Mouse (Mus musculus): ENCODE measurements around the gene Syt1. TPM values are rescaled to one million over a fixed set of nuclear protein-coding genes. Genes with fewer than 3 reads are reported as not detected.

Syt1 gene
- 0.07 and 0.11 TPM in 2 replicates for polyA plus RNA-seq (2015; fragmentation: Nextera tagmentation; extraction: Ambion mirVana)

DNA sequence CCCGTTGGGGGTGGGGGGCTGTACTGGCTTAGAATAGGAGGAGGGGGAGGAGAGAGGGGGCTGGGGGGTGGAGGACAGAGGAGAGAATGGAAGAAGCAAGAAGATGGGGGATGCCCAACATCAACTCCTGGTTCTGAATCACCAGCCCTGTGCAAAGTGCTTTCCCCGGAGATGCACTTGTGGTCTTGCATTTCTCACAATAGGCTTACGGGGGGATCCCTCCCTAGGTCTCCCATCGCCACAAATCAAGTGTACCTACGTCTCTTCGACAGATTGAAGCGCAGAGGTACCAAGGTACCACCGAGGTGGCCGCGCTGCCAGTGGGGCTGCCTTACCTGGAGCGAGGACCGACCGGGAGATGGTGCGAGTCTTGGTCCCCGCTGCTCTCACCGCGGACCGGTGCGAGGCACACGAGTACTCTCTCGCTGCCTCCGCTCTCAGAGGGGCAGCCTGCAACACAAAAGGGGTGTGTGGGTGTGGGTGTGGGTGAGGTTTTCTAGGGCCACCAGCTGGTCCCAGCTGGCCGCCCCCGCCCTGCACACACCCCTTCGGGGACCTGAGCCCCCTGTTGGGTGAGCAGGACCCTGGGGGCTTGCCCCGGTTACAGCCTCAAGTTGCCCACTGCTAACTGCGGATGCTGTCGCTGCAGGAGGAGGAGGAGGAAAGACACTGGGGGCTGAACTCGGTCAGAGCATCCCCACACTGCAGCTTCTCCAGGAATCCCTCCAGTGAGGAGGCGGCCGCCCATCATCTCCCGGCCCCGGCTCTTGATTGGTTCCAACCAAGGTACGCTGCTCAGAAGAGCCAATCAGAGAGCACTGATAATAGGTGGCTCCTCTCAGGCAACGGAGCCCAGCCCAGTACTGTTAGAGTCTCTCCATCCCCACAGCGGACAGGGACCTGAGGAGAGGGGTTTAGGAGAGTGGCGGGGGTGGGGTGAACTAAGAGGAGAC, at the start of gene Syt1:
Syt1 (minus strand) TSS at position 742 of the 953 bp plus-strand sequence.
- Histone ChIP-seq H3K4me3 (ENCODE audit: low read depth, low read length) (peak within 1 kb of the TSS; percentile 6; the same call in 1 of the 2 replicates), H3K36me3 (replicated peaks; ENCODE audit: insufficient read depth, low read length) (no peaks in the 10 kb centered on the region), H3K9me3 (ENCODE audit: low read length) (no peaks in the 10 kb centered on the region), H3K27ac (ENCODE audit: low read depth) (no peak within 1 kb of the TSS), H3K4me2 (ENCODE audit: low read depth, low read length) (peak within 1 kb of the TSS; percentile 50), H3K27me3 (ENCODE audit: insufficient read depth, low read length) (peaks cover 19% of the 10 kb centered on the region; the same call in 1 of the 2 replicates), H3K9ac (replicated peaks) (no peak within 1 kb of the TSS), H3K4me1 (ENCODE audit: insufficient read depth) (no peaks in the 10 kb centered on the region)
- TF ChIP-seq CTCF (IDR thresholded peaks at IDR 0.05; ENCODE audit: low read depth), result no peak
- no peak for TF ChIP-seq EP300 (IDR thresholded peaks at IDR 0.05; ENCODE audit: low read depth)
- DNase-seq, result no peak
- WGBS (ENCODE audit: insufficient replicate concordance), result 2% methylated on average over 37 of the region's 37 CpGs
- no peak for ATAC-seq

DNA sequence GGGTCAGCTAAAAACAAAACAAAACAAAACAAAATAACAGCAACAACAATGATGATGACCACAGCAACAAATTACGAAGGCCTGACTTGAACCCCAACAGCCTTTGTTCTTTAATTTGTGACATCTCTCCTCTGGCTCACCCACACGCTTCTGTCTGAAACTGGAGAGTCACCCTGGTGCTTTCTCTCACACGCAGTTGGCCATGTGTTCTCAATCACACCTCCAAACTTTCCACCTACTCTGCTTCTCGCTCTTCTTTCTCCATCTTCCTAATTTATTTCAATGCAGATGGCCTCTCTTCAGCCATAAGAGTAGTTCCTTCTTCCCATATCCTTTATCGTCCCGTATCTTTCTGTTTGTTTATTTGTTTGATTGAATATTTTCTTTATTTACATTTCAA, 45.7 kb upstream of the Syt1 start:
- no peak for TF ChIP-seq CTCF (IDR thresholded peaks at IDR 0.05; ENCODE audit: low read depth)
- no peak for TF ChIP-seq EP300 (IDR thresholded peaks at IDR 0.05; ENCODE audit: low read depth)
- H3K9me3 ChIP-seq (ENCODE audit: low read length), result no peaks in the 10 kb centered on the region
- 65% methylated on average over 6 of the region's 6 CpGs for WGBS (ENCODE audit: insufficient replicate concordance)
- H3K27me3 ChIP-seq (ENCODE audit: insufficient read depth, low read length), result no peaks in the 10 kb centered on the region
- H3K9ac ChIP-seq (replicated peaks), result no peak overlapping the region
- H3K27ac ChIP-seq (ENCODE audit: low read depth), result no peak overlapping the region
- H3K36me3 ChIP-seq (replicated peaks; ENCODE audit: insufficient read depth, low read length), result no peaks in the 10 kb centered on the region
- DNase-seq (no peak), ATAC-seq (no peak)
- no peak overlapping the region for H3K4me3 ChIP-seq (ENCODE audit: low read depth, low read length)
- no peak overlapping the region for H3K4me2 ChIP-seq (ENCODE audit: low read depth, low read length)
- no peaks in the 10 kb centered on the region for H3K4me1 ChIP-seq (ENCODE audit: insufficient read depth)

DNA sequence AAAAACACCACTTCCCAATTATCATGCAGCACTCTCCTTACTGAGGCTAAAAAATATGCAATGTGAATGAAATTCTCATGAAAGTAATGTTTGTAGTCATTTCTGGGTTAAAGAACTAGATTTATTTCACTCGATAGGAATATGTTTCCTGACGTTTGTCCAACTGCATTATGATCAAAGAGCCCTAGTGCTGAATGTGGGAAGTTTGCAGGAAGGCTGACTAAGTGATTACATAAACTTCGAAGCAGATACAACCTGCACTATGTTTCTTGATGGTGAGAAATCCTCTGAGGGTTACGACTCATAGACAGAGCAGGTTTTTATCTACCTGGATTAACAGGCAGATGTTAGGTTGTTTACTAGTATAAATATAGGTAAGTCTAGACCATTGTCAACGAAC, 36.8 kb upstream of the Syt1 start:
- no peak for ATAC-seq
- no peak for DNase-seq
- H3K27me3 ChIP-seq (ENCODE audit: insufficient read depth, low read length), result no peaks in the 10 kb centered on the region
- H3K36me3 ChIP-seq (replicated peaks; ENCODE audit: insufficient read depth, low read length), result no peaks in the 10 kb centered on the region
- H3K9ac ChIP-seq (replicated peaks), result no peak overlapping the region
- no peaks in the 10 kb centered on the region for H3K9me3 ChIP-seq (ENCODE audit: low read length)
- 63% methylated on average over 5 of the region's 5 CpGs for WGBS (ENCODE audit: insufficient replicate concordance)
- H3K4me3 ChIP-seq (ENCODE audit: low read depth, low read length), result no peak overlapping the region
- H3K27ac ChIP-seq (ENCODE audit: low read depth), result no peak overlapping the region
- no peak overlapping the region for H3K4me2 ChIP-seq (ENCODE audit: low read depth, low read length)
- TF ChIP-seq CTCF (IDR thresholded peaks at IDR 0.05; ENCODE audit: low read depth), result no peak
- no peak for TF ChIP-seq EP300 (IDR thresholded peaks at IDR 0.05; ENCODE audit: low read depth)
- no peaks in the 10 kb centered on the region for H3K4me1 ChIP-seq (ENCODE audit: insufficient read depth)

DNA sequence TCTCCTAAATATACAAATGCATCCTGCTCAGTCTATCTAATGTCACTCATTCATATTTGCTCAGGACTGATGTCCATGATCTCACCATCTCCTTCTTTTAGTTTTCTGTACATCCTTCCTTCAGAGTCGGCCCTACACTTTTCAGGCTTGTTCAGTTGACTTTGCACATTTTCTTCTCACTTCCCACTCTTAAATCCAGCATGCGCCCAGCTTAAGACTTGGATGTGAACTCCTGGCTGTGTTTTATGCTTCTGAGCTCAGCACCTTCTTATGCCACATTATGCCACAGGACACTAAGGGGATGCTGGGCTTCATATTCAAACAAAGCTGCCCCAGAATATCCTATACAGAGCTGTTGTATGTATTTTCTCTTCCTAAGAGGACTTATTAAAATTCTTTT, 36.2 kb upstream of the Syt1 start:
- WGBS (ENCODE audit: insufficient replicate concordance), result 66% methylated on average over 2 of the region's 2 CpGs
- Histone ChIP-seq H3K27me3 (ENCODE audit: insufficient read depth, low read length) (no peaks in the 10 kb centered on the region), H3K27ac (ENCODE audit: low read depth) (no peak overlapping the region), H3K9me3 (ENCODE audit: low read length) (no peaks in the 10 kb centered on the region), H3K4me2 (ENCODE audit: low read depth, low read length) (no peak overlapping the region), H3K36me3 (replicated peaks; ENCODE audit: insufficient read depth, low read length) (no peaks in the 10 kb centered on the region), H3K4me3 (ENCODE audit: low read depth, low read length) (no peak overlapping the region), H3K9ac (replicated peaks) (no peak overlapping the region), H3K4me1 (ENCODE audit: insufficient read depth) (no peaks in the 10 kb centered on the region)
- DNase-seq (no peak), ATAC-seq (no peak)
- no peak for TF ChIP-seq CTCF (IDR thresholded peaks at IDR 0.05; ENCODE audit: low read depth)
- no peak for TF ChIP-seq EP300 (IDR thresholded peaks at IDR 0.05; ENCODE audit: low read depth)

DNA sequence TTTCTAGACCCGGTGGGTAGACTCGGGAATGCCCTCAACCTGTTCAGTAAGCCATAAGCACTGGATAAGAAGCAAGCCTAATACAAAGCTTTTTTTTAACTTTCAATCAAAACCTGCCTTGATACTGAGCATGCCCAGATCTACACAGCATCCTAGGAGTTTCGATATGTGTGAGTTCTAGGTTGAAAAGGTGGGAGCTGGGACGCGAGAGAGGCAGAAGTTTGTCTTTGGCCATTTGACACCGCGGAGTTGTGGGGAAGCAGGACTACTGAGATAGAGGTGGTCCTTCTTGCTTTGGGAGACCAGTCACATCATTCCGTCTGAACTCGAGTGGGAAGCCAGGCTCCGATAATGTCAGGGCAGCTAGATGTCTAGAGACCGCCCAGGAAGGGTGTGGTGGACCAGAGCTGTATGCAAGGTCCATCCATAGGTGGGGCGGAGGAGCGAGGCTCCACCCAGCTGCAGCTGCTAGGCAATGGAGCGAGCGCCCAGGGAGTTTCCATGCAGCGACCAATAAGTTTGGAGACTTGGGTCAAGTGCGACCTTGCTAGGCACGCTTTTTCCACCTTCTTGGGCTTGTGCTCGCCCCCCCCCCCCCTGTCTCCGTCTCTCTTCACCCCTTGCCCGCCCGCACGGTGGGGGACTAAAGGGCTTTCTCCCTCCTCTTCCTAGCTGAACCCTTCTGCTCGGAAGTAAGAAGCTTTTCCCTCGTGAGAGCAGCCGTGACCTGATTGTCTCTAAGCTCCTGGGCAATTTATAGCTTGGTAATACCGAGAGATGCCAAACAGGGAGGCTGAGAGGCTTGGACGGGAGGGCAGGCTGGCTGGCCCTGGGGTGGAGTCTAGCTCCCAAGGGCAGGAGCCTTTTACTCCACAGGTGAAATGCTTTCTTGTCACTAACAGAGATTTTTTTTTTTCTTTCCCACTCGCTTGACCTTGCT, 714 bp upstream of the Syt1 start:
- TF ChIP-seq CTCF (IDR thresholded peaks at IDR 0.05; ENCODE audit: low read depth), result no peak
- TF ChIP-seq EP300 (IDR thresholded peaks at IDR 0.05; ENCODE audit: low read depth), result no peak
- H3K27ac ChIP-seq (ENCODE audit: low read depth), result no peak overlapping the region
- no peaks in the 10 kb centered on the region for H3K4me1 ChIP-seq (ENCODE audit: insufficient read depth)
- WGBS (ENCODE audit: insufficient replicate concordance), result 2% methylated on average over 29 of the region's 29 CpGs
- H3K9ac ChIP-seq (replicated peaks), result no peak overlapping the region
- H3K9me3 ChIP-seq (ENCODE audit: low read length), result no peaks in the 10 kb centered on the region
- peaks cover 19% of the 10 kb centered on the region; the same call in 1 of the 2 replicates for H3K27me3 ChIP-seq (ENCODE audit: insufficient read depth, low read length)
- ATAC-seq (no peak), DNase-seq (peak; percentile 13)
- peak overlapping the region; percentile 50 for H3K4me2 ChIP-seq (ENCODE audit: low read depth, low read length)
- peak overlapping the region; percentile 6; the same call in 1 of the 2 replicates for H3K4me3 ChIP-seq (ENCODE audit: low read depth, low read length)
- H3K36me3 ChIP-seq (replicated peaks; ENCODE audit: insufficient read depth, low read length), result no peaks in the 10 kb centered on the region

DNA sequence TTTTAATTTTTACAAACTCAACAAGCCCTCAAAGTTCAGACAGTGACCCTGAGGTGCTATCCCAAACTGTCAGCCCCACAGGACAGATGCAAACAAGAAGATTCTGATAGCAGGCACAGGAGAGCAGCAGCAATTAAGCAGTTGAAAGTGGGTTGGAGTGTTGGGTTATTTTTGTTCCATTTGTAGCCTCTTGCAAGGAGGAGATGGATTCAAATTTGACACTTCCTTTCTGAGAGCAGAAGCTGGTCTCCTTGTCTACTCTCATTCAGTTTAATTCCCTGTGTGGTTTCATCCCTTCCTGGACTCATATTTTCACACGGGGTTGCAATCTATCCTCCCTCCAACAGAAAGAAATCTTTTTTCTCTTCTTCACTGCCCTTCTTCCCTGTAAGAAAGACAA, 951 bp downstream of the Syt1 start:
- WGBS (ENCODE audit: insufficient replicate concordance), result 12% methylated on average over 1 of the region's 1 CpGs
- no peak overlapping the region for H3K4me3 ChIP-seq (ENCODE audit: low read depth, low read length)

More for the DNA sequence above, 951 bp downstream of the Syt1 start:
- no peak for DNase-seq
- Histone ChIP-seq H3K9ac (replicated peaks) (no peak overlapping the region), H3K27ac (ENCODE audit: low read depth) (no peak overlapping the region), H3K9me3 (ENCODE audit: low read length) (no peaks in the 10 kb centered on the region), H3K4me1 (ENCODE audit: insufficient read depth) (no peaks in the 10 kb centered on the region), H3K4me2 (ENCODE audit: low read depth, low read length) (no peak overlapping the region), H3K36me3 (replicated peaks; ENCODE audit: insufficient read depth, low read length) (no peaks in the 10 kb centered on the region), H3K27me3 (ENCODE audit: insufficient read depth, low read length) (peaks cover 19% of the 10 kb centered on the region; the same call in 1 of the 2 replicates)
- TF ChIP-seq CTCF (IDR thresholded peaks at IDR 0.05; ENCODE audit: low read depth) (no peak), EP300 (IDR thresholded peaks at IDR 0.05; ENCODE audit: low read depth) (no peak)
- no peak for ATAC-seq
